Mouse (Mus musculus): Measurements from ENCODE around the gene Ppfia3. TPM values are rescaled to one million over a fixed set of nuclear protein-coding genes. Genes with fewer than 3 reads are reported as not detected.

Gene Ppfia3
- polyA plus RNA-seq, 1 experiment from 2014 or later: 9.5 TPM

GRCm38 (mm10) chr7:45369836-45370474, 3.1 kb upstream of the Ppfia3 start:
- DNase-seq (ENCODE audit: low spot score): no peak
- Histone ChIP-seq H3K4me2 (replicated peaks; ENCODE audit: low read depth, low read length) (peak overlapping the region; percentile 80), H3K4me1 (replicated peaks; ENCODE audit: control insufficient read depth, insufficient read depth, low read length) (peaks cover 13% of the 10 kb centered on the region; the same call in 1 of the 2 replicates), H3K9me3 (ENCODE audit: control insufficient read depth, low read length) (no peaks in the 10 kb centered on the region), H3K9ac (ENCODE audit: low read depth, low read length) (peak overlapping the region; percentile 8), H3K27ac (ENCODE audit: low read depth, low read length) (no peak overlapping the region), H3K4me3 (ENCODE audit: low read depth, low read length) (peak overlapping the region; percentile 36), H3K36me3 (ENCODE audit: control insufficient read depth, insufficient read depth, low read length) (no peaks in the 10 kb centered on the region), H3K27me3 (ENCODE audit: control insufficient read depth, insufficient read depth, low read length) (peaks cover 20% of the 10 kb centered on the region)
- ATAC-seq (ENCODE audit: low FRiP score): no peak
- WGBS: 9% methylated on average over 44 of the region's 52 CpGs

- Histone ChIP-seq H3K27me3 (ENCODE audit: control insufficient read depth, insufficient read depth, low read length) (peaks cover 20% of the 10 kb centered on the region), H3K4me2 (replicated peaks; ENCODE audit: low read depth, low read length) (peak overlapping the region; percentile 80; the same call in 1 of the 2 replicates), H3K4me3 (ENCODE audit: low read depth, low read length) (no peak overlapping the region), H3K36me3 (ENCODE audit: control insufficient read depth, insufficient read depth, low read length) (no peaks in the 10 kb centered on the region), H3K9me3 (ENCODE audit: control insufficient read depth, low read length) (no peaks in the 10 kb centered on the region), H3K27ac (ENCODE audit: low read depth, low read length) (no peak overlapping the region), H3K4me1 (replicated peaks; ENCODE audit: control insufficient read depth, insufficient read depth, low read length) (peaks cover 13% of the 10 kb centered on the region; the same call in 1 of the 2 replicates), H3K9ac (ENCODE audit: low read depth, low read length) (no peak overlapping the region)
- ATAC-seq (ENCODE audit: low FRiP score): no peak
- no peak for DNase-seq (ENCODE audit: low spot score)
- WGBS: 73% methylated on average over 16 of the region's 16 CpGs
Observed at GRCm38 (mm10) chr7:45369022-45369745, 2.4 kb upstream of the Ppfia3 start.

- Histone ChIP-seq H3K4me1 (replicated peaks; ENCODE audit: control insufficient read depth, insufficient read depth, low read length) (peaks cover 13% of the 10 kb centered on the region; the same call in 1 of the 2 replicates), H3K9ac (ENCODE audit: low read depth, low read length) (peak overlapping the region; percentile 68; the same call in 1 of the 2 replicates), H3K9me3 (ENCODE audit: control insufficient read depth, low read length) (no peaks in the 10 kb centered on the region), H3K4me2 (replicated peaks; ENCODE audit: low read depth, low read length) (peak overlapping the region; percentile 80), H3K27me3 (ENCODE audit: control insufficient read depth, insufficient read depth, low read length) (peaks cover 26% of the 10 kb centered on the region), H3K36me3 (ENCODE audit: control insufficient read depth, insufficient read depth, low read length) (no peaks in the 10 kb centered on the region), H3K4me3 (ENCODE audit: low read depth, low read length) (peak overlapping the region; percentile 71; the same call in 1 of the 2 replicates), H3K27ac (ENCODE audit: low read depth, low read length) (no peak overlapping the region)
- ATAC-seq (ENCODE audit: low FRiP score) (no peak), DNase-seq (ENCODE audit: low spot score) (no peak)
- 79% methylated on average over 15 of the region's 15 CpGs for WGBS
Observed at GRCm38 (mm10) chr7:45368178-45368577, 1.4 kb upstream of the Ppfia3 start.

- Histone ChIP-seq H3K4me2 (replicated peaks; ENCODE audit: low read depth, low read length) (peak overlapping the region; percentile 80), H3K9me3 (ENCODE audit: control insufficient read depth, low read length) (no peaks in the 10 kb centered on the region), H3K4me1 (replicated peaks; ENCODE audit: control insufficient read depth, insufficient read depth, low read length) (peaks cover 13% of the 10 kb centered on the region; the same call in 1 of the 2 replicates), H3K36me3 (ENCODE audit: control insufficient read depth, insufficient read depth, low read length) (no peaks in the 10 kb centered on the region), H3K4me3 (ENCODE audit: low read depth, low read length) (peak overlapping the region; percentile 71), H3K9ac (ENCODE audit: low read depth, low read length) (peak overlapping the region; percentile 69), H3K27ac (ENCODE audit: low read depth, low read length) (peak overlapping the region; percentile 67), H3K27me3 (ENCODE audit: control insufficient read depth, insufficient read depth, low read length) (peaks cover 32% of the 10 kb centered on the region)
- WGBS: under 1% methylated on average over 69 of the region's 70 CpGs
- ATAC-seq (ENCODE audit: low FRiP score) (peak; percentile 89), DNase-seq (ENCODE audit: low spot score) (peak; percentile 96)
Observed at GRCm38 (mm10) chr7:45367020-45367880, 431 bp upstream of the Ppfia3 start.

- 3% methylated on average over 34 of the region's 35 CpGs for WGBS
- H3K9me3 ChIP-seq (ENCODE audit: control insufficient read depth, low read length): no peaks in the 10 kb centered on the region
- H3K27me3 ChIP-seq (ENCODE audit: control insufficient read depth, insufficient read depth, low read length): peaks cover 38% of the 10 kb centered on the region
- peak; percentile 62 for DNase-seq (ENCODE audit: low spot score)
- ATAC-seq (ENCODE audit: low FRiP score): no peak
- no peaks in the 10 kb centered on the region for H3K36me3 ChIP-seq (ENCODE audit: control insufficient read depth, insufficient read depth, low read length)
- peak overlapping the region; percentile 69 for H3K9ac ChIP-seq (ENCODE audit: low read depth, low read length)
- no peak overlapping the region for H3K27ac ChIP-seq (ENCODE audit: low read depth, low read length)
- H3K4me3 ChIP-seq (ENCODE audit: low read depth, low read length): peak overlapping the region; percentile 71
- peaks cover 15% of the 10 kb centered on the region; the same call in 1 of the 2 replicates for H3K4me1 ChIP-seq (replicated peaks; ENCODE audit: control insufficient read depth, insufficient read depth, low read length)
- H3K4me2 ChIP-seq (replicated peaks; ENCODE audit: low read depth, low read length): peak overlapping the region; percentile 69
Observed at GRCm38 (mm10) chr7:45365742-45366651, 822 bp downstream of the Ppfia3 start.

GRCm38 (mm10) chr7:45363983-45364382, 2.8 kb downstream of the Ppfia3 start:
- Histone ChIP-seq H3K36me3 (ENCODE audit: control insufficient read depth, insufficient read depth, low read length) (no peaks in the 10 kb centered on the region), H3K4me1 (replicated peaks; ENCODE audit: control insufficient read depth, insufficient read depth, low read length) (peaks cover 9% of the 10 kb centered on the region; the same call in 1 of the 2 replicates), H3K27ac (ENCODE audit: low read depth, low read length) (no peak overlapping the region), H3K4me2 (replicated peaks; ENCODE audit: low read depth, low read length) (no peak overlapping the region), H3K9me3 (ENCODE audit: control insufficient read depth, low read length) (no peaks in the 10 kb centered on the region), H3K9ac (ENCODE audit: low read depth, low read length) (no peak overlapping the region), H3K4me3 (ENCODE audit: low read depth, low read length) (no peak overlapping the region), H3K27me3 (ENCODE audit: control insufficient read depth, insufficient read depth, low read length) (peaks cover 28% of the 10 kb centered on the region)
- DNase-seq (ENCODE audit: low spot score): no peak
- no peak for ATAC-seq (ENCODE audit: low FRiP score)
- WGBS: 94% methylated on average over 2 of the region's 2 CpGs

GRCm38 (mm10) chr7:45362801-45363200, 4.0 kb downstream of the Ppfia3 start:
- no peaks in the 10 kb centered on the region for H3K9me3 ChIP-seq (ENCODE audit: control insufficient read depth, low read length)
- DNase-seq (ENCODE audit: low spot score) (peak; percentile 66), ATAC-seq (ENCODE audit: low FRiP score) (no peak)
- no peak overlapping the region for H3K9ac ChIP-seq (ENCODE audit: low read depth, low read length)
- H3K4me3 ChIP-seq (ENCODE audit: low read depth, low read length): no peak overlapping the region
- peaks cover 6% of the 10 kb centered on the region; the same call in 1 of the 2 replicates for H3K4me1 ChIP-seq (replicated peaks; ENCODE audit: control insufficient read depth, insufficient read depth, low read length)
- H3K27me3 ChIP-seq (ENCODE audit: control insufficient read depth, insufficient read depth, low read length): peaks cover 19% of the 10 kb centered on the region
- H3K27ac ChIP-seq (ENCODE audit: low read depth, low read length): no peak overlapping the region
- H3K36me3 ChIP-seq (ENCODE audit: control insufficient read depth, insufficient read depth, low read length): no peaks in the 10 kb centered on the region
- no peak overlapping the region for H3K4me2 ChIP-seq (replicated peaks; ENCODE audit: low read depth, low read length)
- 5% methylated on average over 13 of the region's 13 CpGs for WGBS

Data from hindbrain, embryonic 11.5 days (tissue).